Mouse (Mus musculus) CH12.LX (cell line): ENCODE data around the gene Rpusd4. TPM values are rescaled to one million over a fixed set of nuclear protein-coding genes. Genes with fewer than 3 reads are reported as not detected.

ENCODE experiments used
- DNase-seq: peaks from one replicate; pipeline ENCODE4 v3.0.0-alpha.2; 2013; ENCODE audit errors: extremely low read depth
- H3K27ac ChIP-seq: 2 replicates; pipeline ENCODE4 v1.5.1; 2012; ENCODE audit warnings: low read depth, mild to moderate bottlenecking, control low read depth, moderate library complexity; ENCODE audit not compliant: insufficient read depth
- H3K27me3 ChIP-seq: replicated peaks from 2 replicates; pipeline ENCODE3; 2012; ENCODE audit warnings: inconsistent platforms
- H3K36me3 ChIP-seq, 2 experiments: replicated peaks in 1 of 2; 2 replicates each; pipeline versions ENCODE3 to v1.6.1; 2012; ENCODE audit warnings: inconsistent platforms in 1 of 2, low read length in 1 of 2, mild to moderate bottlenecking in 1 of 2, mixed read lengths in 1 of 2, moderate library complexity in 1 of 2; ENCODE audit not compliant: control insufficient read depth in 1 of 2, insufficient read depth in 1 of 2
- H3K4me1 ChIP-seq, 2 experiments: 2 replicates each; pipeline ENCODE4 v1.6.1; 2012; ENCODE audit warnings: inconsistent platforms in 1 of 2, moderate library complexity in 1 of 2; ENCODE audit not compliant: insufficient read depth in 2 of 2, control insufficient read depth in 1 of 2
- H3K4me2 ChIP-seq: 2 replicates; pipeline ENCODE4 v1.6.1; 2012; ENCODE audit warnings: low read depth, mild to moderate bottlenecking, control low read depth; ENCODE audit not compliant: poor library complexity, insufficient read depth, severe bottlenecking
- H3K4me3 ChIP-seq, 3 experiments: fragments of 150-350 bp in 1 of 3; sonication (generic) in 1 of 3; replicated peaks in 1 of 3; 2 replicates each; pipeline versions ENCODE3 to v1.5.1; 2011 to 2012; ENCODE audit warnings: low read depth in 2 of 3, low read length in 2 of 3, mild to moderate bottlenecking in 2 of 3, moderate library complexity in 2 of 3, control low read depth in 1 of 3, improper control_type of control experiment in 1 of 3, inconsistent platforms in 1 of 3, mixed read lengths in 1 of 3; ENCODE audit not compliant: poor library complexity in 1 of 3
- H3K79me2 ChIP-seq: replicated peaks from 2 replicates; pipeline ENCODE4 v1.6.1; 2012; ENCODE audit warnings: mild to moderate bottlenecking, moderate library complexity; ENCODE audit not compliant: control insufficient read depth, poor library complexity, insufficient read depth, severe bottlenecking; ENCODE audit errors: extremely low read depth
- H3K9ac ChIP-seq: 2 replicates; pipeline ENCODE4 v1.6.1; 2012; ENCODE audit warnings: low read depth, mild to moderate bottlenecking, control low read depth, moderate library complexity; ENCODE audit not compliant: insufficient read depth
- H3K9me3 ChIP-seq: replicated peaks from 2 replicates; pipeline ENCODE3; 2012; ENCODE audit warnings: low read length, inconsistent platforms, mixed read lengths
- CHD2 ChIP-seq: IDR thresholded peaks from 2 replicates; pipeline ENCODE4 v1.6.1; 2011; ENCODE audit warnings: low read length, improper control_type of control experiment
- HCFC1 ChIP-seq: IDR thresholded peaks from 2 replicates; pipeline ENCODE4 v1.6.1; 2012; ENCODE audit warnings: low read depth, mild to moderate bottlenecking, inconsistent platforms, low read length, improper control_type of control experiment
- IRF4 ChIP-seq: IDR thresholded peaks from 2 replicates; pipeline ENCODE4 v1.6.1; 2014; ENCODE audit warnings: low read depth, mild to moderate bottlenecking, inconsistent platforms, low read length, improper control_type of control experiment
- KAT2A ChIP-seq: IDR thresholded peaks from 2 replicates; pipeline ENCODE4 v1.6.1; 2012; ENCODE audit warnings: low read length, improper control_type of control experiment, inconsistent platforms; ENCODE audit not compliant: insufficient replicate concordance
- MAFK ChIP-seq: IDR thresholded peaks from 2 replicates; pipeline ENCODE4 v1.6.1; 2011; ENCODE audit warnings: low read length, improper control_type of control experiment; ENCODE audit not compliant: insufficient replicate concordance
- MAZ ChIP-seq: IDR thresholded peaks from 2 replicates; pipeline ENCODE4 v1.6.1; 2012; ENCODE audit warnings: low read depth, mild to moderate bottlenecking, inconsistent platforms, low read length, improper control_type of control experiment, moderate library complexity
- MEF2A ChIP-seq: IDR thresholded peaks from 2 replicates; pipeline ENCODE4 v1.6.1; 2014; ENCODE audit warnings: low read depth, mild to moderate bottlenecking, inconsistent platforms, low read length, improper control_type of control experiment, borderline replicate concordance
- MYC ChIP-seq: IDR thresholded peaks from 2 replicates; pipeline ENCODE4 v1.6.1; 2011; ENCODE audit warnings: low read depth, mild to moderate bottlenecking, improper control_type of control experiment, low read length
- NRF1 ChIP-seq: IDR thresholded peaks from 2 replicates; pipeline ENCODE4 v1.6.1; 2014; ENCODE audit warnings: low read depth, mild to moderate bottlenecking, inconsistent platforms, low read length, improper control_type of control experiment, moderate library complexity
- PAX5 ChIP-seq: IDR thresholded peaks from 2 replicates; pipeline ENCODE4 v1.6.1; 2012; ENCODE audit warnings: low read length, inconsistent platforms, mixed read lengths
- POLR2AphosphoS2 ChIP-seq: IDR thresholded peaks from 2 replicates; pipeline ENCODE4 v1.6.1; 2011; ENCODE audit warnings: low read depth, low read length, improper control_type of control experiment
- SMC3 ChIP-seq: IDR thresholded peaks from 2 replicates; pipeline ENCODE4 v1.6.1; 2011; ENCODE audit warnings: low read depth, low read length, improper control_type of control experiment
- TBP ChIP-seq: conservative IDR thresholded peaks from 2 replicates; pipeline ENCODE4 v1.6.1; 2011; ENCODE audit warnings: low read depth, low read length, improper control_type of control experiment
- UBTF ChIP-seq: IDR thresholded peaks from 2 replicates; pipeline ENCODE4 v1.6.1; 2012; ENCODE audit warnings: low read depth, mild to moderate bottlenecking, inconsistent platforms, low read length, improper control_type of control experiment, moderate library complexity
- USF2 ChIP-seq: conservative IDR thresholded peaks from 2 replicates; pipeline ENCODE4 v1.6.1; 2011; ENCODE audit warnings: low read depth, low read length, improper control_type of control experiment
- ZKSCAN1 ChIP-seq: IDR thresholded peaks from 2 replicates; pipeline ENCODE4 v1.6.1; 2012; ENCODE audit warnings: low read depth, inconsistent platforms, low read length, improper control_type of control experiment, borderline replicate concordance
- ZMIZ1 ChIP-seq: IDR thresholded peaks from 2 replicates; pipeline ENCODE4 v1.6.1; 2012; ENCODE audit warnings: low read depth, mild to moderate bottlenecking, inconsistent platforms, low read length, improper control_type of control experiment
- dilution Hi-C: fragments of 300-500 bp; cut with MboI; formaldehyde crosslinking; loops from 2 replicates; pipeline ENCODE4 v1.14.3; 2020; ENCODE audit warnings: low sequenced_read_pairs; ENCODE audit not compliant: extremely low pct_unique_long_range_greater_than_20kb, extremely low pct_ligation_motif_present
- in situ Hi-C: fragments of 300-500 bp; cut with MboI; formaldehyde crosslinking; loops from 3 replicates; pipeline ENCODE4 v1.14.3; 2019; ENCODE audit warnings: low sequenced_read_pairs, low pct_ligation_motif_present, low pct_unique_long_range_greater_than_20kb, mixed read lengths
- polyA plus RNA-seq: library from polyadenylated mRNA; unstranded; fragments of >175 nt; gene quantifications from 2 replicates; pipeline ENCODE4 v1.2.1, GENCODE M21; 2012; ENCODE audit warnings: low read depth; ENCODE audit not compliant: insufficient read length
- total RNA-seq, 2 experiments: library from RNA; depleted of rRNA; stranded (reverse); fragments of 300-350 nt in 1 of 2; fragments of >200 nt in 1 of 2; gene quantifications; 2 replicates each; pipeline ENCODE4 v1.2.3; 2012 to 2014

Rpusd4 gene
- total and polyA plus RNA-seq, 3 experiments: 21.7 to 29.5 (median 27.3) TPM

DNA sequence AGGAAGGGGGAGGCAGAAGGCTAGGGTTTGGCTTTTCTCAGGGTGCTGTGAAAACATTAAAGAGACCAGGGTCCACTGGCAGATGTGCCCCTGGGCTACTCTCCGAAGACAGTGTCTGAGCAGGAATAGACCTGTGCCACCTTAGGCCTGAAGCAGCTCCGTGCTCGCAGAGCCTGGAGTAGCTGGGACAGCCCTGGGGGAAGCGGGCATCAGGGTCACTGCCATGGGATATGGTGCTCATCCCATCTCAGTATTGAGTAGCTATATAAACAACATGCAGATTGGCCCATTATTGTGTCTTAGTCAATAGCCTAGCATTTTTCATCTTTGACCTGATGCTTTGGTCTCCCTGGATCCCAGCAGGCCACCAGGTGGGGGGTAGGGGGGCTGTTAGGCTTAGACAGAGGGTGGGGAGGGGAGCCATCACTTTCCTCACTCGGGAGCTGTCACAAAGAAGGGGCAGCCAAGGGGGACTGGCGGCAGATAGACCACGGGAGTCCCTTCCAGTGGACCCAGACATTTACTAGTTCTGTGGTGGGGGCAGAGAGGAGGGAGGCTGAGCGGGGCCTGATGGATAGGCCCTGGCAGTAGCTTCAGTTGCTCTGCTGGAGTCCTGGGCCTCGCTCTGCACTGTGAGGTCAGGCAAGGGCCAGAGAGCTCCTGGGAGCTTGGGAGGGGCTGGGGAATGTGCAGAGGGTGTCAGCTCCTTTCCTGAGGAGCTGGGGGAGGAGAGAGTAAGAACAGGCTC is 49.7 kb downstream of the Rpusd4 start:
- no peak overlapping the region for H3K27ac ChIP-seq
- H3K4me1 ChIP-seq: peaks cover 4 to 18% of the 10 kb centered on the region in 2 experiments; a peak in 3 of 4 replicates
- H3K27me3 ChIP-seq: peaks cover 2% of the 10 kb centered on the region
- no peaks in the 10 kb centered on the region for H3K79me2 ChIP-seq
- dilution Hi-C loops: no loop called here
- no peak overlapping the region for H3K9ac ChIP-seq
- no peak for TF ChIP-seq PAX5
- TF ChIP-seq TBP: no peak
- TF ChIP-seq USF2: no peak
- TF ChIP-seq MEF2A: no peak
- no peak for TF ChIP-seq POLR2AphosphoS2
- TF ChIP-seq ZMIZ1: no peak
- no peak overlapping the region for H3K4me3 ChIP-seq
- in situ Hi-C loops: no loop called here
- H3K9me3 ChIP-seq: no peaks in the 10 kb centered on the region
- H3K36me3 ChIP-seq: no peaks in the 10 kb centered on the region
- no peak for DNase-seq
- H3K4me2 ChIP-seq: no peak overlapping the region

- Histone ChIP-seq H3K4me2 (peak overlapping the region; percentile 12; the same call in 1 of the 2 replicates), H3K9me3 (no peaks in the 10 kb centered on the region)
- in situ Hi-C loops: no loop called here
Measured at GRCm38 (mm10) chr9:35318537-35319172, 51.0 kb downstream of the Rpusd4 start.

DNA sequence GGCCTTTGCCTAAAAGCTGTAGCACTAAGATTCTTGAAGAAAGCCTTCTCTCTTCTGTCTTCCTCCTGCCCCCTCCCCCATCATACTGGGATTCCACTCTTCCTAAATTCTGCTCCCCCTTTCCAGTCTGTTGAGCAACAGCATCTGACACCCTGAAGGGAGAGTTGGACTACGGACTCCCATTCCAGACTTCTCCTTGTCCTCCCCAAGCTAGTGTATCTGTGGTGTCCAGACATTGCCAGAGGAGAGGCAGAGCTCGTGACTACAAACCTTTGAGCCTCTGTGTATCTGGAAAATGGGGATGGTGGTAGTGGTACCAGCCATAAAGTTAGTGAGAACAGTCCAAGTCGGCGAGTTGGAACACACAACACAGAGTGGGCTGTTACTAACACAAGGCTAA is 52.6 kb downstream of the Rpusd4 start:
- TF ChIP-seq ZKSCAN1 (no peak), MYC (no peak), NRF1 (no peak), POLR2AphosphoS2 (no peak), SMC3 (no peak), UBTF (no peak)
- Histone ChIP-seq H3K4me1 (peaks cover 12 to 34% of the 10 kb centered on the region in 2 experiments), H3K9me3 (no peaks in the 10 kb centered on the region), H3K9ac (no peak overlapping the region), H3K27me3 (peaks cover 2% of the 10 kb centered on the region), H3K4me3 (no peak overlapping the region), H3K79me2 (no peaks in the 10 kb centered on the region), H3K4me2 (no peak overlapping the region), H3K36me3 (no peaks in the 10 kb centered on the region), H3K27ac (no peak overlapping the region)
- dilution Hi-C loops: no loop called here
- DNase-seq: no peak
- in situ Hi-C loops: no loop called here

More at GRCm38 (mm10) chr9:35318537-35319172, 51.0 kb downstream of the Rpusd4 start:
- Histone ChIP-seq H3K27ac (no peak overlapping the region), H3K4me1 (peaks cover 8 to 24% of the 10 kb centered on the region in 2 experiments; a peak in 3 of 4 replicates), H3K36me3 (no peaks in the 10 kb centered on the region), H3K79me2 (no peaks in the 10 kb centered on the region), H3K27me3 (peaks cover 2% of the 10 kb centered on the region)
- no peak for DNase-seq
- no peak for TF ChIP-seq KAT2A
- no peak for TF ChIP-seq IRF4
- TF ChIP-seq HCFC1: no peak
- TF ChIP-seq MAZ: no peak
- TF ChIP-seq MAFK: no peak
- TF ChIP-seq CHD2: no peak
- TF ChIP-seq UBTF: no peak
- TF ChIP-seq MYC: no peak
- TF ChIP-seq, all 38 proteins: peak for 0
- dilution Hi-C loops: no loop called here
- H3K9ac ChIP-seq: no peak overlapping the region
- no peak overlapping the region for H3K4me3 ChIP-seq
